Mouse (Mus musculus): ENCODE data around the gene Gal. TPM values are rescaled to one million over a fixed set of nuclear protein-coding genes. Genes with fewer than 3 reads are reported as not detected.

Gal gene
- under 1 TPM; 0.35 to 0.41 TPM for total RNA-seq (2021)
- long read RNA-seq, experiment 1, partial matches to known transcripts, result 0 of 1 reads
- long read RNA-seq, experiment 1, other reads (novel, unspliced or antisense), result 0 of 1 reads
- long read RNA-seq, experiment 2, partial matches to known transcripts, result 0 of 1 reads
- long read RNA-seq, experiment 2, other reads (novel, unspliced or antisense), result 0 of 1 reads

GRCm38 (mm10) chr19:3414268-3414733, at the start of gene Gal:
Gal (minus strand) TSS chr19:3414544.
- no peak for DNase-seq
- intact Hi-C loops (cut with DNase I), result no loop called here

- intact Hi-C loops (cut with DNase I), result no loop called here
- DNase-seq, result no peak
Observed at GRCm38 (mm10) chr19:3459986-3460385, 45.6 kb upstream of the Gal start.

- DNase-seq, result no peak
Observed at GRCm38 (mm10) chr19:3458331-3459099, 44.2 kb upstream of the Gal start.

GRCm38 (mm10) chr19:3457700-3458099, 43.4 kb upstream of the Gal start:
- no peak for DNase-seq
- intact Hi-C loops (cut with DNase I), result no loop called here

More at GRCm38 (mm10) chr19:3458331-3459099, 44.2 kb upstream of the Gal start:
- intact Hi-C loops (cut with DNase I), result no loop called here

GRCm38 (mm10) chr19:3451649-3452048, 37.3 kb upstream of the Gal start:
- DNase-seq, result no peak
- intact Hi-C loops (cut with DNase I), result loop anchor here (2.0 to 5.0 kb wide), 2 partner anchors 63 to 159 kb away; partner anchors contain the start of gene Tesmin

GRCm38 (mm10) chr19:3451170-3451569, 36.8 kb upstream of the Gal start:
- DNase-seq, result peak in 1 of 2 experiments; percentile 43
- intact Hi-C loops (cut with DNase I), result loop anchor here (2.0 to 5.0 kb wide), 2 partner anchors 62 to 159 kb away; partner anchors contain the start of gene Tesmin

GRCm38 (mm10) chr19:3450714-3451113, 36.4 kb upstream of the Gal start:
- intact Hi-C loops (cut with DNase I), result loop anchor here (2.0 to 5.0 kb wide), 2 partner anchors 62 to 158 kb away; partner anchors contain the start of gene Tesmin
- no peak for DNase-seq

- intact Hi-C loops (cut with DNase I), result no loop called here
- DNase-seq, result no peak
Observed at GRCm38 (mm10) chr19:3449248-3449647, 34.9 kb upstream of the Gal start.

- intact Hi-C loops (cut with DNase I), result no loop called here
- no peak for DNase-seq
Observed at GRCm38 (mm10) chr19:3447348-3447747, 33.0 kb upstream of the Gal start.

- intact Hi-C loops (cut with DNase I), result no loop called here
Observed at GRCm38 (mm10) chr19:3441092-3441491, 26.7 kb upstream of the Gal start.

GRCm38 (mm10) chr19:3440667-3441066, 26.3 kb upstream of the Gal start:
- intact Hi-C loops (cut with DNase I), result no loop called here
- DNase-seq, result no peak

More at GRCm38 (mm10) chr19:3441092-3441491, 26.7 kb upstream of the Gal start:
- DNase-seq, result no peak

GRCm38 (mm10) chr19:3437980-3438379, 23.6 kb upstream of the Gal start:
- DNase-seq, result no peak
- intact Hi-C loops (cut with DNase I), result loop anchor here (5.0 kb wide), 2 partner anchors 51 to 121 kb away; partner anchors contain the start of gene Tesmin

- intact Hi-C loops (cut with DNase I), result loop anchor here (5.0 kb wide), 2 partner anchors 50 to 120 kb away; partner anchors contain the start of gene Tesmin
- DNase-seq, result no peak
Observed at GRCm38 (mm10) chr19:3436840-3437239, 22.5 kb upstream of the Gal start.

- intact Hi-C loops (cut with DNase I), result loop anchor here (5.0 kb wide), 2 partner anchors 49 to 119 kb away; partner anchors contain the start of gene Tesmin
- no peak for DNase-seq
Observed at GRCm38 (mm10) chr19:3435824-3436223, 21.5 kb upstream of the Gal start.

- DNase-seq, result no peak
- intact Hi-C loops (cut with DNase I), result loop anchor here (5.0 kb wide), 2 partner anchors 47 to 117 kb away; partner anchors contain the start of gene Tesmin
Observed at GRCm38 (mm10) chr19:3434641-3435040, 20.3 kb upstream of the Gal start.

GRCm38 (mm10) chr19:3434124-3434523, 19.8 kb upstream of the Gal start:
- no peak for DNase-seq
- intact Hi-C loops (cut with DNase I), result no loop called here

- DNase-seq, result no peak
- intact Hi-C loops (cut with DNase I), result no loop called here
Observed at GRCm38 (mm10) chr19:3431969-3432368, 17.6 kb upstream of the Gal start.

- intact Hi-C loops (cut with DNase I), result no loop called here
- DNase-seq, result no peak
Observed at GRCm38 (mm10) chr19:3431066-3431465, 16.7 kb upstream of the Gal start.

- intact Hi-C loops (cut with DNase I), result no loop called here
- no peak for DNase-seq
Observed at GRCm38 (mm10) chr19:3429156-3429816, 14.9 kb upstream of the Gal start.

- intact Hi-C loops (cut with DNase I), result no loop called here
- DNase-seq, result no peak
Observed at GRCm38 (mm10) chr19:3428057-3428830, 13.9 kb upstream of the Gal start.
